Mouse (Mus musculus): ENCODE results near the gene Rph3al.
A peak's percentile ranks its signal among the peaks of the same experiment; 100 is the strongest.

Gene Rph3al

DNA sequence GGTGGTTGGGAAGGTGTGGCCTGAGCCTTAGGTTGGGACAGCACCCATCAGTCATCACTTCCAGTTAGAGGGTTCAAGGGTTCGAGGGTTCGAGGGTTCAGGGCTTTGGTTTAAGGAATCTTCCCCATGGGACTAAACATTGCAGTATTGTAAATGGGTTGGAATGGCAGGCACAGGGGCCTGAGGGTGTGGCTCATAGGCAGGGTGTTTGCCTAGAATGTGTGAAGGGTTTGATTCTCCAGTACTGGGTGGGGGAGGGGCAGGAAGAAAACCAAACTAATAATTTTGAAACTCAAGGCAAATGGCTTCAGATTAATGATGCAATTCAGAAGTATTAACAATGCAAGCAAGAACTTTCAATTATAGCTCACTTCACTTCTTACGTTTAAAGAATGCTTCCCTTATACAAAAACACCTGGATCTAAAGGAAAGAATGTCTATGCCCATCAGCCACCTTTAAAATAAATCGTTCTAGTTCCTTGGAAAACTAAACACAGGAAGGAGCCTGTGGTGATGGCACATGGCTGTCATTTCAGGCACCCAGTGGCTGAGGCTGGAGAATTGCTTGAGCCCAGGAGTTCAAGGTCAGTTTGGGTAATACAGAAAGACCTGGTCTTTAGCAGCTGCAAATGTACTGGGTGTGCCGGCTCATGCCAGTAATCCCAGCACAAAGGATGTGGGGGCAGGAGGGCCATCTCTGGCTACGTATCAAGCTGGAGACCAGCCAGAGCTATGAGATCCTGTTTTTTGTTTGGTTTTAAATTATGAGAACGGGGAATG, 136.3 kb downstream of the Rph3al start:
- no peak for DNase-seq

DNA sequence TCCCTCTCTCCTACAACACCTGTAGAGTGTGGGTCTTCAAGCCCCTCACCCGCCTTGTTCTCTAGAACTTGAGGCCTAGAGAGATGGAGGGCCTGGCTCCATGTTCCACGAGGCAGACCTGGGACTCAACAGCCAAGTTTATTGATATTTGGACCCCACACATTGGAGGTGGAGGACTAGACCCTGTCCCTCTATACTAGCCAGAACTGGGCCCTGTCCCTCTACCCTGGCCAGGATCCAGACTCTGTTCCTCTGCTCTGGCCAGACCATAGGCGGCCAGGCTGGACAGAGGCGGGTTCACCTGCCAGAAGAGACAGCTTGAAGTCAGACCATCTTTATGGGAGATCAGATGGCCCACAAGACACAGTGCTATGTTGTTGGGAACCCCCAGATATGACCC, 136.9 kb downstream of the Rph3al start:
- no peak for DNase-seq

DNA sequence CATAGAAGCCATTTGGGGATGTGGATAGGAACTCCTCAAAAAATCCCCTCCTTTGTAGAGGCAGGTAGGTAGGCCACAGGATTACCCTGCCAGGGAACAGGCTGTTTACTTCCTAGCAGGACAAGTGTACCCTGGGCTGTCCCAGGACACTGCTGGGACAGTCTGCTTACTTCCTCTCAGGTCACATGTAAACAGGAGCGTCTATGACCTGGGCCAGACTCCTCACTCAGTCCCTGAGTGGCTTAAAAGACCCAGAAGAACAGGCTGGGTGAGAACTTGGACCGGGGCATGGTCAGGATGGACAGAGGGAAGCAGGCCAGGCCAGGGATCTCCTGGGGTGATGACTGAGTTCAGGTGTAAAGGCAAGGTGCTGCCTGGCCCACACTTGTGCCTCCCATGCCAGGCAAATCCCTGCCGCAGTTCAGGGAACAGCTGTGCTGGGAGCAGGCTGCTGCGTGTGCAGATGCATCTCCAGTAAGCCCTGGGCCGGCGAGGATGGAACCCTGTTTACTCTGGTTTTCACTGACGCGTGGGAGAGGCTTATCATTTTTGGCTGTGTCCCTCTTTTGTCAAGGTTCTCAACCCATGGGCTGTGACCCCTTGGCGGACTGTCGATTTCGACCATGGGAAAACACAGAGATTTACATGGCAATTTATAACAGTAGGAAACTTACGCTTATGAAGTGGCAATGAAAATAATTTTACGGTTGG, 141.5 kb downstream of the Rph3al start:
- DNase-seq: peak; percentile 52 to 69

DNA sequence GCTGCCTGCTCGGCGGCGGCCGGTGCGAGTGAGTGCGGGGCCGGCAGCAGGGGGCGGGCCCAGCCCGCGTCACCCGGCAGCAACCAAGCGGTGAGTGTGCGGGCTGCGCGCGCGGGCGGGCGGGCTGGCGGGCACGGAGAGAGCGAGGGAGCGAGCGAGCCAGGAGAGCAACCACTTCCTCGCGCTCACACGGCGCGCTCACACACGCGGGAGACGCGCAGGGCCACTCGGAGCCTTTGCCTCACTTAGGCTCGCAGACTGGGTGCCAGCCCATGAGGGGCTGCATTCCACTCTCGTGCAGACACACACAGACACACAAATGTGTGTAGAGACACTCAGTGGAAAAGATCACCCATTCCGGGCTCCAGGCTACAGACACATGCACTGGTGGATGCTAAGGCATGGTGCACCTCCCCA, 142.2 kb downstream of the Rph3al start, which contains the start of gene Doc2b:
Gene Doc2b, minus strand, starts transcription at position 21 of the 417 bp plus-strand sequence.
- DNase-seq: peak in 1 of 2 experiments; percentile 51

DNA sequence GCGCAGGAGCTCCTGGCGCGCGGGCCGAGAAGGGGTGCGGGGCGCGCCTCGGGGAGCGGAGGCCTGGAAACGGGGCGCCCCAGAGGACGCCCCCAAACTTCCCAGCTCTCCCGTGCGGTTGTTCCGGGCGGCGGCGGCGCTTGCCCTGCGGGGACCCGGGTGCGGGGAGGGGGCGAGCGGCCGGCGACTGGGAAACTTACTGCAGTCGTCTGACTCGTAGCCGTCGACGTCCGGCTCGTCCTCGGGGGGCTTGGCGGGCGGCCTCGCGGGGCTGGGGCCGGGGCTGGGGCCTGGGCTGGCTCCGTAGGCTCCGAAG, 142.9 kb downstream of the Rph3al start:
- no peak for DNase-seq

DNA sequence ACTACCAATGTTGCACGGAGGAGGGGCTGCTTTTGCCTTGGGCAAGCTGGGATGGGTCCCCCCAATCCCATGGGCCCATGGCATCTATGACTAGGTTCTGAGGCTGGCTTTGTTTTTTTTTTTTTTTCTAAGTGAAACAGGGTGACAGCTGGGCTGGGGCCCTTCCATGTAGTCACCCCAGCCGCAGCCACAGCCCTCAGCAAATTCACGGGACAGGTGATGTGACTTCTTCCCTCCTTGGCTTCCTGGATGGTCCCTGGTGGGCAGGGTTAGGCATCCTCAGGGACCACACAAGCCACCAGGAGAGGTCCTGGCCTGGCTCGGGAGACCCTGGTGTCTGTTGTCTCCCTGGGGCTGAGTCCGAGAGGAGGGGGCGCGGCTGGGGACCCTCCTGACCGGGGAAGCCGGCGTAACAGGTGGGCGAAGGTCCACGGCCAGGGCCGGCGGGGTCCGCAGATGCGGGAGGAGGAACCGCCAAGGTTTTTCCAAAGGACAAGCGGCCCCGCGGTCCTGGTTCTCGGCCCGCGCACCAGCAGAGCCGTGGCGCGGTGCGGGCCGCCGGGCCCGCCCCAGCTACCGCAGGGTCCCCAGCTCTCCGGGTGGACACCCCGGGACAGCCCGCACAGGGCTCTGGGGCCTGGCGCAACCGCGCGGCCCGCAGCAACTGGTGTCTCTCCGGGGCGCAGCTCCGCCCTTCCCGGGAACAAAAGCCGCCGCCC, 143.5 kb downstream of the Rph3al start:
- peak in 1 of 2 experiments; percentile 30 for DNase-seq

DNA sequence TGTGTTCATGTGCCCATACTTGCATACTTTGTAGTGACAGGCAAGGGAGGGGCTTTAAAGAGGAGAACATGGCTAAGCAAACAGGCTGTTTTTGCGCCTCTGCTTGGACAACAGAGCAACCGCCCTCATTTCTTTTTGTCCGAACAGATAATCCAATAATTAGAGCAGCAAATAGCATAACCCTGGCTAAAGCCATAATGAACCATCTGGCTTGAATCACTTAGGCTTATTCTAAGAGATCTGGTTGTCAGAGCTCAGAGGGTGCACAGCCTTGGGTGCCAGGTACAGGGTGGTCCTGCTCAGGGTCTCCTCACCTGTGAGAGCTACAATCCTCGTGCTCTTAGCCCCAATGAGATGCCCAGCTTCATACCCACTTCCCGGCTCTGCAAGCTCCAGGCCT, 144.9 kb downstream of the Rph3al start:
- no peak for DNase-seq

DNA sequence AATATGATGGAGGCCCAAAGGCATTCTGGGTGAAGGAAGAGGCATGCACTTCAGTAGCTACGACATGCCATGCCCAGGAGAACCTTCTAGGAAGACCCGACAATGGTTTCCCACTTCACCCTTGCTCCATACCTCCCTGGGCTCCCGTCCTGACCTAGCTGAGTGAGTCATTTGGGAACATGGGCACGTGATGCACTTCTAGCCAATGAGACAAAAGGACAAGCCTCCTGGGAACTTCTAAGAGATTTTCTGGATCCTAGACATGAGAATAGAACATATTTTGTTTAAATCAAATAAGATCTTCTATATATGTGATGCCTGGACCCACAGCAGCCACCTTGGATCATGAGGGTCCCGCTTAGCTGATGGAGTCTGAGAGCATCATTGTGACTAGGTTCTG, 145.7 kb downstream of the Rph3al start:
- DNase-seq: no peak

DNA sequence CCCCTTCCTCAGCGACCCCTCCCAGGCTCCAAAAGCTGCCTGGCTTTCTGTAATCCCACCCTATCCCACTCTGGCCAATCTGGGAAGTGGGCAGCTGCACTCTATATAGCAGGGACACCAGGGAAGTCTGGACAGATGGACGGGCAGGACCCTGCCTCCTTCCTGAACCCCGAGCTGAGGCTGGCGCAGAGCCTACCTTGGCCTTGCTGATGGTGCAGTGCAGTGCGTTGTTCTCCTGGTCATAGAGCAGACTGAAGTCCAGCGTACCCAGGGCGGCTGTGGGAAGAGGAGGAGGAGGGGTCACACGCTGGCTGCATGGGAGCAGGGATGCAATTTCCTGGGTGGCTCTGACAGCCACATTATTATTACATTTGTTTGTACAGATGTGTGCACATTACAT, 152.3 kb downstream of the Rph3al start:
- DNase-seq: no peak

DNA sequence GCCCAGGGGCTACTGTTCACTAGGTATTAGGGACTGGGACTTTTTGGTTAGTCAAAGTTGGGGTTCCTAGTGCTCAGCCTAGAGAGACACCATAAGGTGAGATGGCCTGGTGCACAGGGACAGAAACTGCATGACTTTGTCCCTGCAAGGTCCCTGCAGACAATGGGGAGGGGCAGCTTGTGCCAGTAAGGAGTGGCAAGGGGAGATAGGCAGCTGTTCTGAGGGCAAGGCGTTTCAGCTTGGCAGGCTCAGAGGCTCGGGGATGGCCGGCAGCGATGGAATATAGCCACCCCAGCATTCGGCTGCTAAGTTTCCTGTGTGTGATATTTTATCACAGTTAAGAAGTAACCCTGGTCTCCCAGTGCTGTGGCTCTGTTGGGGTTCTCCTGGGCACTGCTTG, 154.4 kb downstream of the Rph3al start:
- no peak for DNase-seq

DNA sequence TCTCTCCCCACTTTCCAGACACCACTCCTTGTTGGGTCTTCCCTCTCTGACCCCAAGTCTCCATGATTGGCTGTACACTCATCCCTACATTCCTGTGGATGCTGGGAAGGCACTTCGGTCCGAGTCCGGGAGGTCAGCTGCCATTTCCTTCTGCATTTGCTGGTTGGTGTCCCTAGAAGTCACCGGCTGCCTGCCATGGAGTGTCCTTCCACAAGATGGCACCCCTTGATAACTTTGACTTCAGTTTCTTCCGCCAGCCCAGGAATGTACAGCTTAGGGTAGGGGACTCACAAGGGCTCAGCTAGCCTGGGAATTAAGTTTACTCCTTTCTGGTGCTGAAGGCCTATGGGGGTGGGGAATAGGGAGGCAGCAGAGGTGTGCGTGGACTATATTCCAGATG, 156.3 kb downstream of the Rph3al start:
- peak; percentile 65 to 73 for DNase-seq

Measured in lung, adult 18-20 months (tissue).